Mouse (Mus musculus) layer of hippocampus, adult 9-11 months (tissue): ENCODE results near the gene Ripor1.

ENCODE experiments used
- DNase-seq: peaks from one replicate; pipeline ENCODE4 v3.0.0; 2022

Gene Ripor1

GRCm38 (mm10) chr8:105634771-105635458, 29.9 kb downstream of the Ripor1 start:
- DNase-seq, result no peak

DNA sequence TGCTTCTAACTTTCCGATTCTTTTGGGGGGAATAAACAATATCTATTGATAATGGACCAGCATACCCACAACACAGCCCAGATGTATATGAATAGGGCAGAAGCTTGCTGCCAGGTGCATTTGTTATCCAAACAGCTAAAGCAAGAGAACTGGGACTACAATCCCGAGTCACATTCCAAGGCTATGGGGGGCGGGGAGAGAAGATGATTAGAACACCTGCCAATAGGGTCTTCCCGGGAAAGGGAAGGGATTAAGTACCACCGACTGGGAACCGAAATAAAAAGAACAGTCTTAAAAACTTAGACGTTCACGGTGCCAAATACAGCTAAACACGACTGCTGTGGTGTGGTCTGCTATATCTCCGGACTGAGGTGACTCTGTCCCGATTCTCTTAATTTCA, 30.4 kb downstream of the Ripor1 start:
- DNase-seq, result no peak

GRCm38 (mm10) chr8:105636018-105636962, 31.2 kb downstream of the Ripor1 start, which contains the start of gene Ctcf:
TSS of gene Ctcf (plus strand) at chr8:105636568.
- DNase-seq, result peak; percentile 93

GRCm38 (mm10) chr8:105636963-105637510, 32.0 kb downstream of the Ripor1 start, which contains the start of gene Agrp:
TSS of gene Agrp (minus strand) at chr8:105637393.
- peak; percentile 40 for DNase-seq

GRCm38 (mm10) chr8:105637601-105638041, 32.6 kb downstream of the Ripor1 start:
- DNase-seq, result no peak

DNA sequence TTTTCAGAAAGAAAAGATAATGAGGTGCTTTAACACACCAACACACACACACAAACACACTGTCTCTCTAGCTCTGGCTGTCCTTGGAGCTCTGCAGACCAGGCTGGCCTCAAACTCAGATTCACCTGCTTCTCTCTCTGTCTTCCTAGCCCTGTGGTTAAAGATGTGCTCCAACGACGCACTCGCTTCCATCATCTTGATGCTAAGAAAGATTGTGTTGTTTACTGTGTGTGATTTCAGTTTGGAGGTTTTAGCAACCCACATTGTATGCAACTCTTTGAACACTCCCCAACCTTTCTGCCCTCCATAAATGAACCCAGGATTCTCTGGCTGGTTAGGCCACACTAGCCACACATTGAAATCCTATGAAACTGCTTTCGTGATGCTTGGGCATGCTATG, 33.5 kb downstream of the Ripor1 start:
- DNase-seq, result no peak

DNA sequence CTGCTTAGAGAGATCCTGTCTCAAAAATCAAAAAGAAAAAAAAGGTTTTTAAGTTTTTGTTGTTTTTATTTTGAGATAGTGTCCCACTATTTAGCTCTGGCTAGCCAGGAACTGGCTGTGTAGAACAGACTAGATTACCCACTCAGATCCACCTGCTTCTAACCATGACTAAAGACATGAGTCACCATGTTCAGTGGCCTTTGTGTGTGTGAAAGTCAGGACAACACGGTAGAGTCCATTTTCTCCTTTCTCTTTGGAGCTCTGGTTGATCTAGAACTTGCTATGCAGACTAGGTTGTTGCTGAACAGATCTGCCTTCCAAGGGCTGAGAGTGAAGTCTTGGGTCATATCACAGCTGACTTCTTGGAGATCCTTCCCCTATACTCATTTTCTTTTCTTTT, 34.8 kb downstream of the Ripor1 start:
- DNase-seq, result no peak

- DNase-seq, result no peak
Measured at GRCm38 (mm10) chr8:105640511-105640910, 35.5 kb downstream of the Ripor1 start.

DNA sequence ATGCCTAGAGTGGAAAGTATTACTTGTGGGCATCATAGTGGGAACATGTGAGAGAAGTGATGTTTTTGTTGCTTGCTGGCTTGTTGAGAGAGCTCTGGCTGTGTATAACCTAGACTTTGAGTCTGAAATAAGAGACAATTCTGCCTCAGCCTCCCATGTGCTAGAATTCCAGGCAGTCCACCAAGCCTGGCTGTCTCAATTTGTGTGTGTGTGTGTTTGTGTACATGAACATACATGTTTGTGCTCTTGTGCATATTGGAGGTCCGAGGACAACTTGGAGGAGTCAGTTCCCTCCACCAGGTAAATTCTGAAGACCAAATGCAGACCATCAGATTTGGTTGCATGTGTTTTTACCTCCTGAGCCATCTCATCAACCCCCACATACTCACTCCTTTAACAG, 40.1 kb downstream of the Ripor1 start:
- DNase-seq, result no peak

GRCm38 (mm10) chr8:105648929-105649328, 43.9 kb downstream of the Ripor1 start:
- no peak for DNase-seq

- no peak for DNase-seq
Measured at GRCm38 (mm10) chr8:105657641-105658040, 52.6 kb downstream of the Ripor1 start.

DNA sequence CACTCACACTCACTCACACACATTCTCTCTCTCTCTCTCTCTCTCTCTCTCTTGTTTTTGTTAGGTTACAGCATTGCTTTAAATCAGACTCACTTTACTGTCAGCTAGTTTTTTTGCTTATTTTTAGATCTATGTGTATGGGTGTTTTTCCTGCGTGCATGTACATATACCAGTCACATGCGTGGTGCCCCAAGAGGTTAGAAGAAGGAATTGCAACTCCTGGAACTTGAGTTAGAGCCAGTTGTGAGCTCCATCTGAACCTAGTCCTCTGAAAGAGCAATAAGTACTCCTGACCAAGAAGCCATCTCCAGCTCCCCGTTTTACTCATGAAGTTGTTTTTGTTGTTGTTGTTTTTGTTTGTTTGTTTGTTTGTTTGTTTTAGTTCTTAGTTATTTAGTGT, 56.1 kb downstream of the Ripor1 start:
- DNase-seq, result no peak
